Mouse (Mus musculus): ENCODE data around the gene Dync2li1. TPM values are rescaled to one million over a fixed set of nuclear protein-coding genes. Genes with fewer than 3 reads are reported as not detected.
A peak's percentile ranks its signal among the peaks of the same experiment; 100 is the strongest.

Gene Dync2li1
- polyA plus RNA-seq, 1 experiment = 6.1 TPM

- no peak overlapping the region for H3K4me3 ChIP-seq (ENCODE audit: insufficient read depth, low read length)
- H3K27ac ChIP-seq (ENCODE audit: insufficient read depth, low read depth, low read length) = no peak overlapping the region
- peaks cover 1% of the 10 kb centered on the region; the same call in 1 of the 2 replicates for H3K4me1 ChIP-seq (ENCODE audit: control insufficient read depth, insufficient read depth, low read length)
- no peak for TF ChIP-seq POLR2A (IDR thresholded peaks at IDR 0.05; ENCODE audit: borderline replicate concordance, low read depth, low read length)
- TF ChIP-seq CTCF (IDR thresholded peaks at IDR 0.05; ENCODE audit: low read depth, low read length) = no peak
These were observed 63.0 kb downstream of the Dync2li1 start for GRCm38 (mm10) chr17:84689316-84689715.

- TF ChIP-seq POLR2A (IDR thresholded peaks at IDR 0.05; ENCODE audit: borderline replicate concordance, low read depth, low read length) (no peak), CTCF (IDR thresholded peaks at IDR 0.05; ENCODE audit: low read depth, low read length) (no peak)
- Histone ChIP-seq H3K4me3 (ENCODE audit: insufficient read depth, low read length) (no peak overlapping the region), H3K4me1 (ENCODE audit: control insufficient read depth, insufficient read depth, low read length) (no peaks in the 10 kb centered on the region), H3K27ac (ENCODE audit: insufficient read depth, low read depth, low read length) (no peak overlapping the region)
These were observed 63.8 kb downstream of the Dync2li1 start for GRCm38 (mm10) chr17:84690111-84690510.

GRCm38 (mm10) chr17:84693741-84694140 is 67.4 kb downstream of the Dync2li1 start:
- TF ChIP-seq POLR2A (IDR thresholded peaks at IDR 0.05; ENCODE audit: borderline replicate concordance, low read depth, low read length) (no peak), CTCF (IDR thresholded peaks at IDR 0.05; ENCODE audit: low read depth, low read length) (no peak)
- H3K4me1 ChIP-seq (ENCODE audit: control insufficient read depth, insufficient read depth, low read length) = no peaks in the 10 kb centered on the region
- H3K27ac ChIP-seq (ENCODE audit: insufficient read depth, low read depth, low read length) = no peak overlapping the region
- H3K4me3 ChIP-seq (ENCODE audit: insufficient read depth, low read length) = no peak overlapping the region

- no peak for TF ChIP-seq POLR2A (IDR thresholded peaks at IDR 0.05; ENCODE audit: borderline replicate concordance, low read depth, low read length)
- TF ChIP-seq CTCF (IDR thresholded peaks at IDR 0.05; ENCODE audit: low read depth, low read length) = no peak
These were observed 70.2 kb downstream of the Dync2li1 start for GRCm38 (mm10) chr17:84696537-84696936.

GRCm38 (mm10) chr17:84698727-84699126 is 72.4 kb downstream of the Dync2li1 start:
- TF ChIP-seq POLR2A (IDR thresholded peaks at IDR 0.05; ENCODE audit: borderline replicate concordance, low read depth, low read length) = no peak
- peak; percentile 74 for TF ChIP-seq CTCF (IDR thresholded peaks at IDR 0.05; ENCODE audit: low read depth, low read length)
- H3K27ac ChIP-seq (ENCODE audit: insufficient read depth, low read depth, low read length) = no peak overlapping the region
- H3K4me3 ChIP-seq (ENCODE audit: insufficient read depth, low read length) = no peak overlapping the region
- H3K4me1 ChIP-seq (ENCODE audit: control insufficient read depth, insufficient read depth, low read length) = peaks cover 21% of the 10 kb centered on the region

More at GRCm38 (mm10) chr17:84696537-84696936, 70.2 kb downstream of the Dync2li1 start:
- Histone ChIP-seq H3K4me3 (ENCODE audit: insufficient read depth, low read length) (no peak overlapping the region), H3K4me1 (ENCODE audit: control insufficient read depth, insufficient read depth, low read length) (peaks cover 7% of the 10 kb centered on the region), H3K27ac (ENCODE audit: insufficient read depth, low read depth, low read length) (no peak overlapping the region)

Other genes with a start within 250 kb of the Dync2li1 start
- 4.8 and 6.6 TPM in 2 replicates for gene Thada, start 160.3 kb upstream of the Dync2li1 start, polyA plus RNA-seq (2012; ENCODE audit: insufficient read depth, insufficient read length, missing spikeins)
- 0.49 and 0.63 TPM in 2 replicates for gene Plekhh2, start 114.6 kb upstream of the Dync2li1 start, polyA plus RNA-seq (2012; ENCODE audit: insufficient read depth, insufficient read length, missing spikeins)
- not detected in 2 replicates for gene Abcg8, start 49.8 kb downstream of the Dync2li1 start, polyA plus RNA-seq (2012; ENCODE audit: insufficient read depth, insufficient read length, missing spikeins)
- not detected in 2 replicates for gene Abcg5, start 56.5 kb downstream of the Dync2li1 start, polyA plus RNA-seq (2012; ENCODE audit: insufficient read depth, insufficient read length, missing spikeins)
- 17.1 and 20.9 TPM in 2 replicates for gene Lrpprc, start 164.3 kb downstream of the Dync2li1 start, polyA plus RNA-seq (2012; ENCODE audit: insufficient read depth, insufficient read length, missing spikeins)

Data from bone marrow macrophage, adult 2 months (primary cell).